Mouse (Mus musculus) kidney, postnatal 0 days (tissue): Measurements from ENCODE around the gene Cyb561d1. TPM values are rescaled to one million over a fixed set of nuclear protein-coding genes. Genes with fewer than 3 reads are reported as not detected.

Experiments used
- ATAC-seq: fragments of 200-750 bp; cut with Nextera tagmentation; replicated peaks from 2 replicates; pipeline ENCODE4 v1.8.0; 2017; ENCODE audit warnings: low read depth, moderate number of reproducible peaks, moderate TSS enrichment, moderate library complexity; ENCODE audit not compliant: low FRiP score
- DNase-seq: peaks from one replicate; pipeline ENCODE4 v3.0.0-alpha.2; 2016; ENCODE audit warnings: low spot score
- H3K27ac ChIP-seq: fragments of 300-500 bp; sonication (generic); 2 replicates; pipeline ENCODE4 v1.5.1; 2014; ENCODE audit warnings: mild to moderate bottlenecking
- H3K27me3 ChIP-seq: fragments of 300-500 bp; sonication (generic); 2 replicates; pipeline ENCODE4 v1.6.1; 2014; ENCODE audit warnings: low read length, mixed read lengths; ENCODE audit not compliant: insufficient read depth
- H3K36me3 ChIP-seq: fragments of 300-500 bp; sonication (generic); 2 replicates; pipeline ENCODE4 v1.6.1; 2014; ENCODE audit warnings: low read length, mixed read lengths; ENCODE audit not compliant: insufficient read depth
- H3K4me1 ChIP-seq: fragments of 300-500 bp; sonication (generic); replicated peaks from 2 replicates; pipeline ENCODE4 v1.6.1; 2014; ENCODE audit warnings: antibody characterized with exemption, low read length, mixed read lengths; ENCODE audit not compliant: insufficient read depth
- H3K4me2 ChIP-seq: fragments of 300-500 bp; sonication (generic); 2 replicates; pipeline ENCODE4 v1.6.1; 2014; ENCODE audit warnings: mild to moderate bottlenecking, low read length, moderate library complexity, mixed read lengths
- H3K4me3 ChIP-seq: fragments of 300-500 bp; sonication (generic); replicated peaks from 2 replicates; pipeline ENCODE4 v1.5.1; 2014; ENCODE audit warnings: low read depth, low read length
- H3K9ac ChIP-seq: fragments of 300-500 bp; sonication (generic); 2 replicates; pipeline ENCODE4 v1.6.1; 2014; ENCODE audit warnings: low read depth, low read length
- H3K9me3 ChIP-seq: fragments of 300-500 bp; sonication (generic); replicated peaks from 2 replicates; pipeline ENCODE4 v1.6.1; 2016; ENCODE audit warnings: low read length, inconsistent platforms, mixed read lengths
- CTCF ChIP-seq: IDR thresholded peaks from 2 replicates; pipeline ENCODE4 v1.5.1; 2016; ENCODE audit warnings: antibody characterized with exemption, low read depth, mild to moderate bottlenecking, moderate library complexity
- WGBS: fragments of 180-500 bp; shearing (Covaris S2); extraction: QIAGEN DNeasy Blood & Tissue Kit; methylation state at CpG from one replicate; pipeline ENCODE4 v1.1.7; 2014; 5-methylcytosine and 5-hydroxymethylcytosine counted together
- polyA plus RNA-seq: library from polyadenylated mRNA; unstranded; fragments of >200 nt; fragmentation: Nextera tagmentation; extraction: Ambion mirVana; gene quantifications from 2 replicates; pipeline ENCODE4 v1.2.1, GENCODE M21; 2015

The Cyb561d1 gene
- polyA plus RNA-seq, 1 experiment from 2014 or later = 3.4 TPM

- Histone ChIP-seq H3K9me3 (no peaks in the 10 kb centered on the region), H3K36me3 (0 out of 2 replicates have a peak, but pooled peaks cover 2% of the 10 kb centered on the region), H3K4me2 (no peak overlapping the region; the same call in 1 of the 2 replicates), H3K9ac (no peak overlapping the region), H3K27ac (no peak overlapping the region), H3K4me3 (no peak overlapping the region), H3K4me1 (peaks cover 23% of the 10 kb centered on the region), H3K27me3 (no peaks in the 10 kb centered on the region)
- DNase-seq (no peak), ATAC-seq (no peak)
- WGBS = 66% methylated on average over 7 of the region's 7 CpGs
- TF ChIP-seq CTCF = no peak
Observed at GRCm38 (mm10) chr3:108195941-108196590, 4.9 kb downstream of the Cyb561d1 start.

DNA sequence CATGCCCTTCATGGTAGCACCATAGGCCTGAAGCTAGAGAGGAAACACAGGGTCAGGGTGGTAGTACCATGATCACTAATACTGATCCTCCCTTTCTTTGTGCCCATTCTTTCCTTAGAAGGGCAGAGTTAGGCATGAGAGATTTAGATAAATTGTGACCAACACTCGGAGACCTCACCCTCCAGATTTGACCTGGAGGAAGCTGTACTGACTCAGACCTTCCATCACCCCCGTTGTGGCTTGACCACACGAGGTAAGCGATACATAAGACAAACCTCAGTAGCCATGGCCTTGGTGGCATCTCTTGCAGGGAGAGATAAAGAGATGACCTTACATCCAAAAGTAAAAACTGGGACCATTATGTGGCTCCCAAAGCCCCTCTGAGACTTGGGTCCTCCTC is 5.7 kb downstream of the Cyb561d1 start:
- DNase-seq (no peak), ATAC-seq (no peak)
- no peak overlapping the region for H3K4me2 ChIP-seq
- H3K9ac ChIP-seq = no peak overlapping the region
- H3K36me3 ChIP-seq = 0 out of 2 replicates have a peak, but pooled peaks cover 2% of the 10 kb centered on the region
- H3K27me3 ChIP-seq = no peaks in the 10 kb centered on the region
- WGBS = 71% methylated on average over 4 of the region's 4 CpGs
- no peak overlapping the region for H3K4me3 ChIP-seq
- H3K4me1 ChIP-seq = peaks cover 23% of the 10 kb centered on the region
- H3K27ac ChIP-seq = no peak overlapping the region
- TF ChIP-seq CTCF = no peak
- H3K9me3 ChIP-seq = no peaks in the 10 kb centered on the region

DNA sequence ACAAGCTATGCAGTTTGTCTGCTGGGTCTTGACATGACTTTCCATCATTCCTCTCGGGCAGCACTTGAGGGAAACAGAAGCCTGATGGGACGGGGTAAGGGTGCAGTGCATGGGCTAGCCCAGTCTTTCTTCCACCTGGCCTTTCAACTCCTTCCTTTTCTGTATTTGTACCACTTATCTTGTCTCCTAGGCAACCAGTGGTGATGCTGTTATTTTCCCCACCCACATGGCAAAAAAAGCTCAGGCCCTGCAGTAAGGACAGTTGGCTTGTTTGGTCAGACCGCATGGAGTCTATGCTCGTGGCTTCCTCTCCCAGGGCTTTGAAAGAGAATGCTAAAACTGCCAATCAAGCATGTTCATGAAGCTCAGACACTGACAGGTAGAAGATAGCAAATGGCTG is 7.3 kb downstream of the Cyb561d1 start:
- no peak for DNase-seq
- H3K4me1 ChIP-seq = peaks cover 20% of the 10 kb centered on the region; the same call in 1 of the 2 replicates
- ATAC-seq = no peak
- 59% methylated on average over 4 of the region's 4 CpGs for WGBS
- H3K9ac ChIP-seq = no peak overlapping the region
- H3K27me3 ChIP-seq = no peaks in the 10 kb centered on the region
- H3K36me3 ChIP-seq = 0 out of 2 replicates have a peak, but pooled peaks cover 2% of the 10 kb centered on the region
- H3K4me3 ChIP-seq = no peak overlapping the region
- no peak for TF ChIP-seq CTCF
- no peak overlapping the region for H3K4me2 ChIP-seq
- no peaks in the 10 kb centered on the region for H3K9me3 ChIP-seq
- H3K27ac ChIP-seq = no peak overlapping the region

DNA sequence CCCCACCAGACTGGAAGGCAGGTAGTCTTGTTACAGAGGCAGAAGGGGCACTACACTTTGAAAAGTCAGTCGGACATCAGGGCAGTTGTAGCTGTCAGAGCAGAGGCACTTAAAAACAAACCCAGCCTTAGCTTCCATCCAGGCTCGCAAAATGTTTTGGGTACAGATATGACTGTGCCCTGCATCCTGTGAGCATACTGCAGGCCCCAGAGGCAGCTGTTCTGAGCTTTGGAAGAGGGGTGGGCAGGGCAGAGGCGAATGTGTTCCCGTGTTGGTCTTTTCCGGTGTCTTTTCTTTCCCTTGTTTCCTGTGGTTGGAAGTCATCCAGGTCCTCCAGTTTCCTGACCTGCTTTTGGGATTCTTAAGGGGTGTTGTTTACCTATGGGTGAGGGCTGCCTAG is 11.1 kb downstream of the Cyb561d1 start:
- DNase-seq (no peak), ATAC-seq (no peak)
- Histone ChIP-seq H3K9me3 (no peaks in the 10 kb centered on the region), H3K4me2 (no peak overlapping the region; the same call in 1 of the 2 replicates), H3K27me3 (no peaks in the 10 kb centered on the region), H3K4me1 (peaks cover 10% of the 10 kb centered on the region), H3K9ac (no peak overlapping the region), H3K27ac (no peak overlapping the region), H3K4me3 (no peak overlapping the region), H3K36me3 (no peaks in the 10 kb centered on the region)
- 46% methylated on average over 5 of the region's 5 CpGs for WGBS
- no peak for TF ChIP-seq CTCF

GRCm38 (mm10) chr3:108188716-108189490 is 12.1 kb downstream of the Cyb561d1 start:
- H3K4me2 ChIP-seq = no peak overlapping the region
- no peak for TF ChIP-seq CTCF
- H3K4me3 ChIP-seq = no peak overlapping the region
- H3K36me3 ChIP-seq = no peaks in the 10 kb centered on the region
- 68% methylated on average over 9 of the region's 9 CpGs for WGBS
- peaks cover 8% of the 10 kb centered on the region for H3K4me1 ChIP-seq
- H3K27ac ChIP-seq = no peak overlapping the region
- no peaks in the 10 kb centered on the region for H3K27me3 ChIP-seq
- DNase-seq = no peak
- H3K9me3 ChIP-seq = no peaks in the 10 kb centered on the region
- ATAC-seq = no peak
- H3K9ac ChIP-seq = no peak overlapping the region

GRCm38 (mm10) chr3:108187111-108187795 is 13.8 kb downstream of the Cyb561d1 start:
- TF ChIP-seq CTCF = no peak
- H3K4me1 ChIP-seq = peaks cover 8% of the 10 kb centered on the region
- H3K27me3 ChIP-seq = no peaks in the 10 kb centered on the region
- no peak overlapping the region for H3K9ac ChIP-seq
- WGBS = 59% methylated on average over 20 of the region's 20 CpGs
- H3K4me2 ChIP-seq = peak overlapping the region; percentile 98
- no peaks in the 10 kb centered on the region for H3K9me3 ChIP-seq
- no peak for DNase-seq
- peak; percentile 21; the same call in 1 of the 2 replicates for ATAC-seq
- no peaks in the 10 kb centered on the region for H3K36me3 ChIP-seq
- H3K27ac ChIP-seq = no peak overlapping the region
- no peak overlapping the region for H3K4me3 ChIP-seq
